Mouse (Mus musculus): ENCODE measurements around the gene Bub1b.
A peak's percentile ranks its signal among the peaks of the same experiment; 100 is the strongest.

Gene Bub1b

GRCm38 (mm10) chr2:118664975-118665516, 67.0 kb downstream of the Bub1b start:
- DNase-seq (ENCODE audit: low spot score) = no peak

GRCm38 (mm10) chr2:118665616-118666015, 67.6 kb downstream of the Bub1b start:
- no peak for DNase-seq (ENCODE audit: low spot score)

DNA sequence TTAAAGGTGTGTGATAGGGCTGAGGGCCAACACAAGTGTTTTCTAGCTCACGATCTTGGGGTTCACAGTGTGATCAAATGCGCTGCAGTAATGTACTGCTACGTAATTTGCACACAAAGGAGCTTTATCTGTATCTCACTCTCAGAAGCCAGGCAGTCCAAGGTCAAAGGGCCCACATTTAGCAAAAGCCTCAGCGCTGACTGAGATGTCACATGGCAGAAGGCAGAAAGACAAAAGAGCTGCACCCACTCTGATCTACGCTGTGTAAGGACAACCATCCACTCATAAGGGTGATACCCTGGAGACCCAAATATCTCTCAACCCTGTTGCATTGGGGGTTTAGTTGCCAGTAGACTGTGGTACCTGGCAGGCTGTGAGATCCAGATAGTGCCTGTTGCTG, 69.2 kb downstream of the Bub1b start:
- no peak for DNase-seq (ENCODE audit: low spot score)

DNA sequence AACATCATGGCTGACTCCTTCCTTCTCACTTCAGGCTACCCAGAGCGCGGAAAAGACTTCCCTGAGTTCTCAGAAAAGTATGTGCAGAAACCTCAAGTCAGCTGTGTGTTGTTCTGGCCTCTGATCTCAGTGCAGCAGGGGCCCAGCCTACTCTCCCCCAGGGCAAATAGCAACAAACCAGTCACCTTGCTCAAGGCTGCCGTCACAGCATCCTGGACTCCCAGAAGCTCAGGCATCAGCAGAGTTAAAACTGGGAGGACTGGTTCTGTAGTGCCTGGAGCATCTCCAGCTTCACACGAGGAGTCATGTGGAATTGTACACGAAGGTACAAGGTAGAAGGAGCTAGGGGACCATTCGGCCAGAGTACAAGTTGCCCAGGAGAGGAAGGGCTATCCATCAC, 71.2 kb downstream of the Bub1b start:
- DNase-seq (ENCODE audit: low spot score) = no peak

DNA sequence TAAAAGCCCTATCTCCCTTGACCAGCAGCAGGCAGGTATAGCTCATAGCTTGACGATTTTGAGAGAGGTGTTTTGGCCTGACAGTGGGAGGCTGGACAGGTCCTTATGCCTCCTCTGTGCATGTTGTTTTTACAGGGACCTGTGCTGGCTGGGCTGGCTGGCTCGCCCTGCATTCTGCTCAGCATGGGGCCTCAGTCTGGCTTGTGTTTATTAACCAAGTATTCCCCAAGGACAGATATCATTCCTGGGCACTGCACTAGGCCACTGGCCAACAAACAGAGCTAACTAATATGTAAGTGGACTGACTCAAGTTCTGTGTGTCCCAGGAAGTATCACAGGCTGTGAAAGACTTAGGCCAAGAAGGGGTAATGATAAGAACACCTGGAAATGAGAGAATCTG, 71.8 kb downstream of the Bub1b start:
- DNase-seq (ENCODE audit: low spot score) = peak; percentile 77

DNA sequence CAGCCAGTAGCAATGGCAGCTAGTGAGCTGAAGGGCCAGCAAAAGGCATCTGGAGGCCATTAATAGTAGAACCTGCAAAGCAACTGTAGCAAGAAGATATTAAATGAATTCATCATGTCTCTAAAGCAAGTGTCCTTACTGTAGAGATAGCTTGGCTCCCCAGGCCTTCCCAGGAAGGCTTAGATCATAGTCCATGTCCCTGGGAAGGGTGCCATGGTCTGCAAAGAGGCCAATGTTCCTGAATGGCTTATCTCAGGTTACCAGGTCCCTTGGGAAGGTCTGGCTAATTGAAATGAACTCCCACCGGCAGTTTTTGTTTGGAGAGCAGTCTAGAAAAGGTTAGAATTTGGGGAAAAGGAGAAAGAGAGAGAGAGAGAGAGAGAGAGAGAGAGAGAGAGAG, 73.7 kb downstream of the Bub1b start:
- no peak for DNase-seq (ENCODE audit: low spot score)

DNA sequence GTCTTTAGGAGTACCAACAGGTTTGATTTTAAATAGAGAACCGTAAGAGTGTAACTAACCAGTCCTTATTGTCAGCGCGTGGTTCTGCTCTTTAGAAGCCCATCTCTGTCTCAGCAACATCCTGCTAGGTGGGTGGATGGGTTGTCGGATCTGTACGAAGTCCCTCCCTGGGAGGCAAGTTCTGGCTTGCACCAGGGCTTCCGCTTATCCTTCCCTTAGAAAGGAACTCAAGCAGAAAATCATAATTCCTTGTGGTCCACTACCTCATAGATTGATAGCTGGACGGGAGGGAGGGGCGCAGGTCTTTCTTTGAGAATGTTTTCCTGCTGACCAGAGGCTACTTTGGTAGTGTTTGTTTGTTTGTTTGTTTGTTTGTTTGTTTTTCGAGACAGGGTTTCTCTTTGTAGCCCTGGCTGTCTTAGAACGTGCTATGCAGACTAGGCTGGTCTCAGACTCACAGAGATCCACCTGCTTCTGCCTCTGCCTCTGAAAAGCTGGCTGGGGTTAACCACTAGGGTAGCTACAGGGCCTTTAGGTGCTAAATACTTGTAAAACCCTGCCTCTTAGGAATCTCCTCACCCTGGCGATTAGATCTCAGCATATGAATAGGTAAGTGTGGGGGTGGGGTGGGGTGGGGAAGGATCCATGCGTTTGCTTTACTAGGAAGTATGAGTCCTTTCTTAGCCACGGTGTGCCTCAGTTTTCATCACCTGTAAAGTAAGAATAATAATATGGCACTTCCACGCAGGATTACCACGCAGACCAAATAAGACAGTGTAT, 75.9 kb downstream of the Bub1b start:
- DNase-seq (ENCODE audit: low spot score) = no peak

GRCm38 (mm10) chr2:118674500-118674899, 76.5 kb downstream of the Bub1b start:
- no peak for DNase-seq (ENCODE audit: low spot score)

DNA sequence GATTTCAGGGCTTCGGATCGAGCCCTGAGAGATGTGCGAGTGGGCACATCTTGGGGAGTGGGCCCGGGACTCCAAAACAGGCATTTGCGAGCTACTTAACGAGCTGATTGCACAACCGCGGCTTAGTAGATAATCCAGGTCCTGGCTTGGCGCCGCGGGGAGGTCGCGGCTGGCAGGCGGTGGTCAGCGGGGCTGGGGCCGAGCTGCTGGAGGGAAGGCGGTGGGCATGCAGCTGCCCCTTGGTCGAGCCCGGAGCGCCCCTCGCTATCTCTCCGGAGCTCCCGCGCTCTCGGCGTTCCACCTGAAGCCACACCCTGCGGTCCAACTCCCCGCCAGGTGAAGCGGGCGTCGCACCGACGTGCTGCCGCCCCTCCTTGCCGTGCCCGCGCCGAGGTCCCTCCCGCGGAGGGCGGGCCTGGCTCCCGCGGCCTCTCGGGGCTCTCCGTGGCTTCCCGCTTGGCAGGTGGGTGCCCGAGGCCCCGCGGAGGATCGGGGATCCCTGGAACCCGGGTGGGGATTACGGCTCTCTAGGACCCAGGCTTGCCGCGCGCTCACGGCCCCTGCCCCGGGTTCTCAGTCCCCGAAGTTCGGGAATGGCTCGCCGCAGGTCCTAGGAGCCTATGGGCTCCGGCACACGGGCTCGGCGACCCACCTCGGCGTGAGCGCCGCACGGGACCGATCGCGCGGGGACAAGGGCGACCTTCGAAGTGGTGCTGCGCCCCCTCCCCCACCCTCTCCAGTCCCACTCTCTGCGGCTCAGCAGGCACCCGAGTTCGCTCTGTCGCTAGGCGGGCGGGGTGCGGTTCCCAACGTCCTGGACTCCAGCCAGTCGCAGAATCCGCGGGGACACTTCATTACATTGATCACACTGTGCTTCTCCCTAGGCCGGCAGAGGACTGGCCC, 79.1 kb downstream of the Bub1b start:
- no peak for DNase-seq (ENCODE audit: low spot score)

DNA sequence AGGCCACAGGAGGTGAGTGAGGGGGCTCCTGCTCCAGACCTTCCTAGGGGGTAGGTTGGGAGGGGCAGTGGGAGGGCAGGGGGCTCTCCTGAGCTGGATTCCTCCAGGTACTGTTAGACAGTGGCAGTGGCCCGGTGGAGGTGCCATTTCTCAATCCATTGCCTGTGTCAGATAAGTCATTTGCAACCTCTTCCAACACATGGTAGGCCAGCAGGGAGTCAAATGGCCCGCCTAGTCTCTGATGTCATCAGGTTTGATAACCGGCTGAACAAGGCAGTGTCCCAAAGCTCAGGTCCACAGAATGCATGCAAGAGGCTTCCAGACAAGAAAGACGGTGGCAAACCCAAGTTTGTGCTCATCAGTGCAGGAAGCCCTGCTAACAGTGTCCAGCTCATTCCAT, 79.8 kb downstream of the Bub1b start:
- no peak for DNase-seq (ENCODE audit: low spot score)

- no peak for DNase-seq (ENCODE audit: low spot score)
Observed at GRCm38 (mm10) chr2:118679577-118679976, 81.6 kb downstream of the Bub1b start.

DNA sequence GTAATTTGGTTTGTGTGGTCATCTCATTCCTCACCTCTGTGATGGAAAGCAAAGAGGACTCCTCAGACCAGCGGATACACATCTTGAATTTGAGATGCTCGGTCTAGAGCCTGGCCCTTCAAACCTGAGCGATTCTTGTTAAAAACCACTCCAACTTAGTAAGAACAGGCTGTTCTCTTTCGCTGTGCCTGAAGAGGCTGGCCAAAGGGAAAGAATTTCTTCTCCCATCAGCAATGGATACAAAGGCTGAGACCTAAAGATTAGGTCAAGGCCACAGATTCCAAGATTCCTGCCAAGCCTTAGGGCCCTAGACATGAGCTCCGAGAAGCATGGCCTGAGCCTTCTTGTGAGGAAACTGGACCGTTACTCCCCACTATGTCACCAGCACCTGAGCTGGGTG, 82.9 kb downstream of the Bub1b start:
- no peak for DNase-seq (ENCODE audit: low spot score)

- DNase-seq (ENCODE audit: low spot score) = no peak
Observed at GRCm38 (mm10) chr2:118682544-118683260, 84.7 kb downstream of the Bub1b start.

- no peak for DNase-seq (ENCODE audit: low spot score)
Observed at GRCm38 (mm10) chr2:118685088-118685487, 87.1 kb downstream of the Bub1b start.

DNA sequence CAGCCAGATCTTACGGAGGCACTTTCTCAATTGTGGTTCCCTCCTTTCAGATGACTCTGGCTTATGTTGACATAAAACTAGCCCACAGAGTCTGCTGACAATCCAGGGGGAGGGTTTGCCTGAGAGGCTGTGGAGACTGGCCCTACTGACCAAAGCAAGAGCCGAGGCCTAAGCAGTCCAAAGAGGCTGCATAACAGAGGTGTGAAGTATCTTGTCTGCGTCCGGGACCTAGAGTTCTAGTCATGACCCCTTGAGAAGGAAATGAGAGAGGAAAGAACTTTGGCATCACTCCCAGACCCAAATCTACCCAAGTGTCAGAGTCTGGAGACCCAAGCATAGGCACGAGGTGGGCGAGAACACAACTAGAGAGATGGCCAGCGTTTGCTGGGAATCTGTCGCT, 88.7 kb downstream of the Bub1b start:
- DNase-seq (ENCODE audit: low spot score) = no peak

DNA sequence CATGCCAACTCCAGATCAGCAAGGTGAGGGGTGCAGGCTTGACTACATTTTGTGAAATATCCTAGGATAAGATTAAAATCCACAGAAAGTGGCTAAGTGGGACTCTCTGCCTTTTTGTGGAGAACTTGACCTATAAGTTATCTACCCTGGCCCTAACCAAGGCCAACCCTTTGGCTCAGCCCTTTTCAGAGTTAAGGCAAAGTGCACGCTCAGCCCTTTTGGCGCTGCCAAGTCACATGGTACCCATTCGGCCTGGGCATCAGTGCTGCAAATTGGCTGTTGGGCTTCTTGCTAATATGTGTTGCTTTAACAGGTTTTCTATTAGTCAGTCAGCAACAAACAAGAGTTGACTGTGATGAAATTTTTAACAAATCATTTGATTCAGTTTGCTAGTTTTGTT, 89.8 kb downstream of the Bub1b start:
- peak; percentile 78 for DNase-seq (ENCODE audit: low spot score)

DNA sequence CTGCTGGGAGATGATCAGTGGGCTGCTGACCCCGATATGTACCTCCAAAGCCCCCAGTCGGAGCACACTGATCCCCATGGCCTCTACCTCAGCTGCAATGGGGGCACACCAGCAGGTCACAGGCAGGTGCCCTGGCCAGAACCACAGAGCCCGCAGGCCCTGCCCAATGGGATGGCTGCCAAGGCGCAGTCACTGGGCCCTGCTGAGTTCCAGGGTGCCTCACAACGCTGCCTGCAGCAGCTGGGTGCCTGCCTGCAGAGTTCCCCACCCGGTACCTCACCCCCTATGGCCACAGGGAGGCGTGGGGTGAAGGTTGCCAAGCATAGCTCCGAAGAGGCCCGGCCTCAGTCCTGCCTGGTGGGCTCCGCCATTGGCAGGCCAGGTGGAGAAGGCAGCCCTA, 91.9 kb downstream of the Bub1b start:
- peak; percentile 31 for DNase-seq (ENCODE audit: low spot score)

All from ovary, adult 18-20 months (tissue).